Mouse (Mus musculus): ENCODE measurements at regions not wholly inside any gene's neighbourhood (a gene's known extent, or its start where the extent isn't known, plus 50 kb on each side); places are given as distances from the start of the nearest gene placed in this dataset.

DNA sequence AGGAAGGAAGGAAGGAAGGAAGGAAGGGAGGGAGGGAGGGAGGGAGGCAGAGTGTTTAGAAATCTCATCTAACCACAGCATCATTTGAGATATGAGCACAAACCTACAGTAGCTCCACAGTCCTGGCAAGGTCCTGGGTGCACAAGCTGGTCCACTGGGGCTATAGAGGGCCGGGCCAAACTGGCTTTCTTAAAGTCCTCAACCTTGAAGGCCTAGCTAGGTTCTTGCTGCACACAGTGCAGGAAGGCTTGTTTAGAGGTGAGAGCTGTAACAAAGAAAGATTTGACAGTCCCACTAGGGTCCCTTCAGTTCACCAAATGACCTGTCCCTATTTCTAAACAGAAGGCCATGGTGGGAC, 97.3 kb downstream of the Npy start:
- TF ChIP-seq EP300 (IDR thresholded peaks at IDR 0.05; ENCODE audit: low read length): no peak
- TF ChIP-seq NRF1 (IDR thresholded peaks at IDR 0.05; ENCODE audit: low read depth, low read length): no peak
- no peak for TF ChIP-seq CTCF (conservative IDR thresholded peaks at IDR 0.05 in 1 of 2, IDR thresholded peaks at IDR 0.05 in 1 of 2; ENCODE audit: low read depth in 2 of 2, low read length in 2 of 2)
- no peak for TF ChIP-seq POLR2A (IDR thresholded peaks at IDR 0.05; ENCODE audit: low read depth, low read length)
- no peak for TF ChIP-seq ETS1 (conservative IDR thresholded peaks at IDR 0.05; ENCODE audit: low read depth, low read length)
- TF ChIP-seq MAX (IDR thresholded peaks at IDR 0.05; ENCODE audit: low read length): no peak
- no peak for TF ChIP-seq JUND (conservative IDR thresholded peaks at IDR 0.05; ENCODE audit: low read depth, low read length)
- TF ChIP-seq MAFK (IDR thresholded peaks at IDR 0.05; ENCODE audit: insufficient replicate concordance, low read length): no peak
- no peak for TF ChIP-seq SIN3A (IDR thresholded peaks at IDR 0.05; ENCODE audit: low read length)
- TF ChIP-seq MEF2A (IDR thresholded peaks at IDR 0.05; ENCODE audit: borderline replicate concordance, low read depth, low read length): no peak
- no peak for TF ChIP-seq ZMIZ1 (IDR thresholded peaks at IDR 0.05; ENCODE audit: low read depth, low read length)
- no peak for TF ChIP-seq MYC (IDR thresholded peaks at IDR 0.05; ENCODE audit: low read depth, low read length)
- no peak for TF ChIP-seq ZNF384 (IDR thresholded peaks at IDR 0.05; ENCODE audit: low read depth, low read length)
